Mouse (Mus musculus) lung, adult 2 months (tissue): ENCODE measurements around the gene Sf3b5.

Experiments used
- CTCF ChIP-seq: fragments of 200-500 bp; IDR thresholded peaks from 2 replicates; pipeline ENCODE4 v1.5.1; 2011; ENCODE audit warnings: mild to moderate bottlenecking, low read length, control low read depth; ENCODE audit not compliant: insufficient read depth
- POLR2A ChIP-seq: fragments of 200-500 bp; IDR thresholded peaks from 2 replicates; pipeline ENCODE4 v1.6.1; 2011; ENCODE audit warnings: low read depth, mild to moderate bottlenecking, control low read depth, low read length, borderline replicate concordance; ENCODE audit errors: extremely low read depth

- TF ChIP-seq POLR2A (no peak), CTCF (no peak)
Measured at GRCm38 (mm10) chr10:12975957-12976356, 29.2 kb upstream of the Sf3b5 start.
